Mouse (Mus musculus) MEL (cell line): ENCODE data around the gene Trpm3. TPM values are rescaled to one million over a fixed set of nuclear protein-coding genes. Genes with fewer than 3 reads are reported as not detected.

Source experiments
- DNase-seq: peaks from one replicate; pipeline ENCODE4 v3.0.0; 2011; ENCODE audit warnings: low read depth, low spot score
- H3K27ac ChIP-seq: 2 replicates; pipeline ENCODE4 v1.5.1; 2012; ENCODE audit warnings: low read depth, mild to moderate bottlenecking, control low read depth, low read length, moderate library complexity; ENCODE audit not compliant: control insufficient read depth
- H3K27me3 ChIP-seq, 2 experiments: fragments of 150-350 bp in 1 of 2; sonication (generic) in 1 of 2; 2 replicates each; pipeline ENCODE4 v1.6.1; 2012; ENCODE audit warnings: low read length in 2 of 2, mild to moderate bottlenecking in 2 of 2, improper control_type of control experiment in 1 of 2, moderate library complexity in 1 of 2; ENCODE audit not compliant: insufficient read depth in 2 of 2, control insufficient read depth in 1 of 2
- H3K36me3 ChIP-seq, 2 experiments: 2 replicates each; pipeline ENCODE4 v1.6.1; 2012 to 2014; ENCODE audit warnings: low read length in 2 of 2, improper control_type of control experiment in 1 of 2, inconsistent platforms in 1 of 2, mild to moderate bottlenecking in 1 of 2; ENCODE audit not compliant: insufficient read depth in 2 of 2, control insufficient read depth in 1 of 2
- H3K4me1 ChIP-seq, 2 experiments: fragments of 150-350 bp in 1 of 2; sonication (generic) in 1 of 2; 2 replicates each; pipeline ENCODE4 v1.6.1; 2012; ENCODE audit warnings: low read length in 2 of 2, improper control_type of control experiment in 1 of 2, mild to moderate bottlenecking in 1 of 2; ENCODE audit not compliant: insufficient read depth in 2 of 2, control insufficient read depth in 1 of 2
- H3K4me3 ChIP-seq, 2 experiments: fragments of 150-350 bp in 1 of 2; sonication (generic) in 1 of 2; 2 replicates each; pipeline ENCODE4 v1.5.1; 2012; ENCODE audit warnings: low read depth in 2 of 2, low read length in 2 of 2, mild to moderate bottlenecking in 2 of 2, moderate library complexity in 2 of 2, control low read depth in 1 of 2, improper control_type of control experiment in 1 of 2; ENCODE audit not compliant: control insufficient read depth in 1 of 2, insufficient read depth in 1 of 2
- H3K79me2 ChIP-seq: 2 replicates; pipeline ENCODE4 v1.6.1; 2012; ENCODE audit warnings: mild to moderate bottlenecking, low read length, moderate library complexity; ENCODE audit not compliant: control insufficient read depth, poor library complexity, insufficient read depth
- H3K9ac ChIP-seq: 2 replicates; pipeline ENCODE4 v1.6.1; 2012; ENCODE audit warnings: low read depth, mild to moderate bottlenecking, control low read depth, low read length, moderate library complexity; ENCODE audit not compliant: control insufficient read depth, poor library complexity, severe bottlenecking
- H3K9me3 ChIP-seq: fragments of 150-350 bp; sonication (generic); replicated peaks from 2 replicates; pipeline ENCODE4 v1.6.1; 2012; ENCODE audit warnings: mild to moderate bottlenecking, low read length, improper control_type of control experiment, moderate library complexity; ENCODE audit not compliant: insufficient read depth
- CHD1 ChIP-seq: IDR thresholded peaks from 2 replicates; pipeline ENCODE4 v1.6.1; 2012; ENCODE audit warnings: low read depth, mild to moderate bottlenecking, inconsistent platforms, low read length, improper control_type of control experiment
- E2F4 ChIP-seq: IDR thresholded peaks from 2 replicates; pipeline ENCODE4 v1.6.1; 2011; ENCODE audit warnings: low read depth, low read length, improper control_type of control experiment, borderline replicate concordance
- ELF1 ChIP-seq: IDR thresholded peaks from 2 replicates; pipeline ENCODE4 v1.6.1; 2014; ENCODE audit warnings: low read depth, mild to moderate bottlenecking, inconsistent platforms, low read length, improper control_type of control experiment, moderate library complexity
- EP300 ChIP-seq, 2 experiments: IDR thresholded peaks; 2 replicates each; pipeline ENCODE4 v1.6.1; 2011; ENCODE audit warnings: improper control_type of control experiment in 2 of 2, low read length in 2 of 2, low read depth in 1 of 2, mild to moderate bottlenecking in 1 of 2
- ETS1 ChIP-seq: IDR thresholded peaks from 2 replicates; pipeline ENCODE4 v1.6.1; 2012; ENCODE audit warnings: low read depth, mild to moderate bottlenecking, inconsistent platforms, low read length, improper control_type of control experiment, moderate library complexity
- HCFC1 ChIP-seq: IDR thresholded peaks from 2 replicates; pipeline ENCODE4 v1.6.1; 2012; ENCODE audit warnings: low read depth, mild to moderate bottlenecking, inconsistent platforms, low read length, improper control_type of control experiment, moderate library complexity
- MEF2A ChIP-seq: IDR thresholded peaks from 2 replicates; pipeline ENCODE4 v1.6.1; 2014; ENCODE audit warnings: low read depth, mild to moderate bottlenecking, inconsistent platforms, low read length, improper control_type of control experiment; ENCODE audit not compliant: poor library complexity, insufficient replicate concordance, severe bottlenecking; ENCODE audit errors: extremely low read depth
- MYB ChIP-seq: IDR thresholded peaks from 2 replicates; pipeline ENCODE4 v1.6.1; 2011; ENCODE audit warnings: mild to moderate bottlenecking, low read depth, low read length, improper control_type of control experiment
- MYC ChIP-seq: IDR thresholded peaks from 2 replicates; pipeline ENCODE4 v1.6.1; 2011; ENCODE audit warnings: low read depth, mild to moderate bottlenecking, low read length, improper control_type of control experiment, moderate library complexity
- NELFE ChIP-seq: IDR thresholded peaks from 2 replicates; pipeline ENCODE4 v1.6.1; 2011; ENCODE audit warnings: low read depth, low read length, improper control_type of control experiment
- RAD21 ChIP-seq: IDR thresholded peaks from 2 replicates; pipeline ENCODE4 v1.6.1; 2011; ENCODE audit warnings: mild to moderate bottlenecking, low read depth, low read length, improper control_type of control experiment
- SMC3 ChIP-seq: IDR thresholded peaks from 2 replicates; pipeline ENCODE4 v1.6.1; 2011; ENCODE audit warnings: low read depth, low read length, improper control_type of control experiment
- TBP ChIP-seq: IDR thresholded peaks from 2 replicates; pipeline ENCODE4 v1.8.0; 2011; ENCODE audit warnings: low read depth, low read length, improper control_type of control experiment
- TCF12 ChIP-seq: IDR thresholded peaks from 2 replicates; pipeline ENCODE4 v1.6.1; 2014; ENCODE audit warnings: low read depth, mild to moderate bottlenecking, inconsistent platforms, low read length, improper control_type of control experiment, moderate library complexity
- USF1 ChIP-seq: IDR thresholded peaks from 2 replicates; pipeline ENCODE4 v1.6.1; 2014; ENCODE audit warnings: low read depth, mild to moderate bottlenecking, inconsistent platforms, low read length, improper control_type of control experiment, moderate library complexity
- USF2 ChIP-seq, 2 experiments: IDR thresholded peaks; 2 replicates each; pipeline ENCODE4 v1.6.1; 2011 to 2012; ENCODE audit warnings: improper control_type of control experiment in 2 of 2, low read length in 2 of 2, borderline replicate concordance in 1 of 2, inconsistent platforms in 1 of 2, low read depth in 1 of 2, mild to moderate bottlenecking in 1 of 2; ENCODE audit not compliant: insufficient read depth in 1 of 2
- ZC3H11A ChIP-seq: IDR thresholded peaks from 2 replicates; pipeline ENCODE4 v1.6.1; 2012; ENCODE audit warnings: low read depth, mild to moderate bottlenecking, inconsistent platforms, low read length, improper control_type of control experiment
- ZKSCAN1 ChIP-seq: IDR thresholded peaks from 2 replicates; pipeline ENCODE4 v1.6.1; 2012; ENCODE audit warnings: low read depth, mild to moderate bottlenecking, inconsistent platforms, low read length, improper control_type of control experiment, moderate library complexity
- ZNF384 ChIP-seq: IDR thresholded peaks from 2 replicates; pipeline ENCODE4 v1.6.1; 2012; ENCODE audit warnings: low read depth, mild to moderate bottlenecking, inconsistent platforms, low read length, improper control_type of control experiment
- polyA plus RNA-seq, 2 experiments: library from polyadenylated mRNA; stranded (reverse) in 1 of 2; unstranded in 1 of 2; fragments of >175 nt in 1 of 2; fragments of >200 nt in 1 of 2; gene quantifications; 2 replicates each; pipeline versions ENCODE4 v1.2.1 to v1.2.4; 2012; ENCODE audit warnings: low replicate concordance in 2 of 2, low read depth in 1 of 2; ENCODE audit not compliant: insufficient read length in 2 of 2, insufficient read depth in 1 of 2, missing spikeins in 1 of 2
- total RNA-seq: library from RNA; depleted of rRNA; stranded (reverse); fragments of 300-350 nt; gene quantifications from 2 replicates; pipeline ENCODE4 v1.2.3, GENCODE M21; 2012

Gene Trpm3
- total and polyA plus RNA-seq, 3 experiments, result not detected

DNA sequence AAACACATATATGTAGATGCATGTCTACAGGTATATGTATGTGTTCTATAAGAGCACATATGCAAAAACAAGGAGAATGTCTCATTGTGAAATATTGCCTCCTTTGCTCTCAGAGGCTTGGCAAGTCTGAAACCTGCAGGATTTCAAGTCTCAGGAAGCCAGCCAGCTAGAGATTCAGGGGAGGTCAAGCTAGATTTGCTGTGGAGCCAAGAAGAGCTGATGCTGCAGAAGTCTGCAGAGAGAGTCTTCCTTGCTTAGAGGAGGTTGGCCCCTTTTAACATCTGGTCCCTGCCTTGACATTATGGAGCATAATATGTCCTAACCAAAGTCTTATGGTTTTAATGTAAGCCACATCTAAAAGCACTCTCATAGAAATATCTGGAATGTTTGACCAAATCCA lies 323.2 kb downstream of the Trpm3 start:
- H3K9ac ChIP-seq, result no peak overlapping the region
- H3K9me3 ChIP-seq, result no peaks in the 10 kb centered on the region
- no peak for DNase-seq
- no peaks in the 10 kb centered on the region for H3K4me1 ChIP-seq
- no peaks in the 10 kb centered on the region for H3K27me3 ChIP-seq
- H3K4me3 ChIP-seq, result no peak overlapping the region
- no peaks in the 10 kb centered on the region for H3K36me3 ChIP-seq
- no peak overlapping the region for H3K27ac ChIP-seq
- no peaks in the 10 kb centered on the region for H3K79me2 ChIP-seq
- TF ChIP-seq MYC, result no peak
- TF ChIP-seq, all 39 proteins: peak for 0

DNA sequence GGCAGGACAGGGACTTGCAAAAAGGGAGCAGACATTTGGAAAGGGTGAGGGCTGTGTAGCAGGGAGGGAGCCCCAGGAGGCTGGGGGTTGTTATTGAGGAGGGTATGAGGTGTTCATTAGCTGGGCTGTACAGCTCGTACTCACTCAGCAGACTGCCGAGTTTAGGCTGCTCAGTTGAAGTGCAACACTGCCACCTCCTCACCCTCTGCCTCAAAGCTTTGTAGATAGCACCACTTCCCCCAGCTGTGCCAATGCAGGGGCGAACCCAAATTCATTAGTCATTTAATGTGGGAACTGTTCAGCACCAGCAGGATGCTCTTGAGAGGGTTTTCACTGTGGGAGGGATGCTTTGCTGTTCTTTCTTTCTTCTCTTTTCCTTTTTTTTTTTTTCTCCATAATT lies 324.7 kb downstream of the Trpm3 start:
- DNase-seq, result no peak
- no peak for TF ChIP-seq ZC3H11A
- TF ChIP-seq, all 39 proteins: peak for 0

DNA sequence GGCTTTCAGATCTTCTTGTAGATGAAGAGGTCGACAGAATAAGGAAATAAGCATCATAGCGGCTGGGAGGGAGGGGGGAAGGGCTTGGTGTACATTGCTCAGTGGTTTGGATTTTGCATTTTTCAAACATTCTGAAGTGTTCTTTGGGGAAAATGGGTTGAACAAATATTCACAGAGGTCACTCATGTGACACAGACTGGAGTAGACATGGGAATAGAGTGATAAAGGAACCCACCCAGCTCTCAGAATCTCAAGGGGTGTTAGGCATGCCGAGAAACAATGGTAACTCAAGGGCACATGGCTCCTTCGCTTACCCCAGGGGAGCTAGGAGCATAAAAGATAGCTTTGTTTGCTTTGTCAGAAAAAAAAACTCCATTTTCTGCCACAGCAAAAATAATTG lies 330.8 kb downstream of the Trpm3 start:
- H3K79me2 ChIP-seq, result no peaks in the 10 kb centered on the region
- H3K9ac ChIP-seq, result no peak overlapping the region
- H3K27ac ChIP-seq, result no peak overlapping the region
- TF ChIP-seq CHD1 (no peak), ETS1 (no peak), MYC (no peak), USF1 (no peak), E2F4 (no peak), HCFC1 (no peak), ELF1 (no peak), SMC3 (no peak), TCF12 (no peak), USF2 (IDR thresholded peaks at IDR 0.05; ENCODE audit: borderline replicate concordance in 1 of 2, insufficient read depth in 1 of 2, low read depth in 1 of 2, low read length in 2 of 2) (no peak), ZKSCAN1 (no peak), ZNF384 (no peak), MYB (no peak), MEF2A (no peak), RAD21 (no peak), NELFE (no peak), TBP (no peak), EP300 (IDR thresholded peaks at IDR 0.05; ENCODE audit: low read depth in 1 of 2, low read length in 2 of 2) (no peak)
- no peaks in the 10 kb centered on the region for H3K4me1 ChIP-seq
- no peak overlapping the region for H3K4me3 ChIP-seq
- H3K27me3 ChIP-seq, result no peaks in the 10 kb centered on the region
- H3K36me3 ChIP-seq, result no peaks in the 10 kb centered on the region
- no peaks in the 10 kb centered on the region for H3K9me3 ChIP-seq
- DNase-seq, result no peak

More for the DNA sequence above, 324.7 kb downstream of the Trpm3 start:
- H3K9ac ChIP-seq, result no peak overlapping the region
- H3K9me3 ChIP-seq, result no peaks in the 10 kb centered on the region
- no peaks in the 10 kb centered on the region for H3K36me3 ChIP-seq
- H3K4me1 ChIP-seq, result no peaks in the 10 kb centered on the region
- no peak overlapping the region for H3K4me3 ChIP-seq
- no peaks in the 10 kb centered on the region for H3K27me3 ChIP-seq
- H3K79me2 ChIP-seq, result no peaks in the 10 kb centered on the region
- no peak overlapping the region for H3K27ac ChIP-seq
